Mouse (Mus musculus): ENCODE results near the gene Brip1. TPM values are rescaled to one million over a fixed set of nuclear protein-coding genes. Genes with fewer than 3 reads are reported as not detected.

Brip1 gene
- polyA plus RNA-seq, 1 experiment from 2014 or later = 10.3 TPM

DNA sequence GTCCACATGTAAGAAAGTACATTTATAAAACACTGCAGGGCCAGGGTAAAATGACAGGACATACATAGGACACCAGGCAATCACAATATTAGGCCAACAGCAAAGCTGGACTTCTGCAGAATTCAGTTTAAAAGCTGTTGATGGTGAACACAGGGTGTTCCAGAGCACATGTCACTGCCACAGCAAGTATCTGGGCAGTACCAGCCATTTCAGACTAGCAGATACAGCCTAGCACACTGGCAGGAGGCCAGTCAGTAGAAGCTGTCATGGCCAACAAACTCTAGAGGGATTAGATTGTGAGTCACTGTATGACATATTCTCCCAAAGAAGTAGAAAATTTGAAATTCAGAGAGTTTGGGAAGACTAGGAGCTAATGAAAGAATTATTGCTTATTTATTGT, 94.4 kb downstream of the Brip1 start:
- ATAC-seq (ENCODE audit: insufficient number of reproducible peaks, insufficient read depth, low FRiP score, low TSS enrichment, low read depth) = no peak
- no peak overlapping the region for H3K4me2 ChIP-seq
- peaks cover 12% of the 10 kb centered on the region; the same call in 1 of the 2 replicates for H3K36me3 ChIP-seq
- H3K9me3 ChIP-seq = no peaks in the 10 kb centered on the region
- H3K4me1 ChIP-seq (replicated peaks) = no peaks in the 10 kb centered on the region
- no peak overlapping the region for H3K4me3 ChIP-seq (replicated peaks)
- no peak overlapping the region for H3K9ac ChIP-seq (replicated peaks)
- H3K27ac ChIP-seq = no peak overlapping the region
- no peaks in the 10 kb centered on the region for H3K27me3 ChIP-seq

- Histone ChIP-seq H3K9me3 (no peaks in the 10 kb centered on the region), H3K4me2 (no peak overlapping the region), H3K27me3 (no peaks in the 10 kb centered on the region), H3K27ac (no peak overlapping the region), H3K4me3 (replicated peaks) (no peak overlapping the region), H3K36me3 (peaks cover 13% of the 10 kb centered on the region; the same call in 1 of the 2 replicates), H3K9ac (replicated peaks) (no peak overlapping the region), H3K4me1 (replicated peaks) (peaks cover 9% of the 10 kb centered on the region; the same call in 1 of the 2 replicates)
- no peak for ATAC-seq (ENCODE audit: insufficient number of reproducible peaks, insufficient read depth, low FRiP score, low TSS enrichment, low read depth)
- 86% methylated on average over 6 of the region's 6 CpGs for WGBS
Measured at GRCm38 (mm10) chr11:86101191-86101590, 99.8 kb downstream of the Brip1 start.

DNA sequence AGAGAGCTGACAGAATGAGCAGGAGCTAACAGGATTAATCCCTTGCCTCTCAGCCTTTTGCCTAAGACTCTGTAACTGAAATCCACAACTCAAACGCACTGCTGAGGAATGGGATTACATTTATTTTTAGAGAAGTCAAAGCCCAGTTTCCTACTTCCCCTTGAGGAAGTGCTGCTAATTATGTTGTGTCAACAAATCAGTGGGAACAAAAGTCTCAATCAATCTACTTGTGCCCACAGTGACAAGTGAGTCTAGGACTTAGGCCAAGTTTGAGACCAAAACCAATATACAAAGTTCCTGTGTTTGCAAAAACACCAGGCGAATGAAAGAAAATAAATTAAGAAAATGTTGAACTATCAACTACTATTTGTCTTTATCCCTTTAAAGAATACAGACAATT, 101.7 kb downstream of the Brip1 start:
- Histone ChIP-seq H3K4me3 (replicated peaks) (no peak overlapping the region), H3K4me2 (no peak overlapping the region), H3K27me3 (no peaks in the 10 kb centered on the region), H3K4me1 (replicated peaks) (peaks cover 9% of the 10 kb centered on the region; the same call in 1 of the 2 replicates), H3K36me3 (peaks cover 13% of the 10 kb centered on the region; the same call in 1 of the 2 replicates), H3K27ac (no peak overlapping the region), H3K9me3 (no peaks in the 10 kb centered on the region), H3K9ac (replicated peaks) (no peak overlapping the region)
- 76% methylated on average over 2 of the region's 2 CpGs for WGBS
- no peak for ATAC-seq (ENCODE audit: insufficient number of reproducible peaks, insufficient read depth, low FRiP score, low TSS enrichment, low read depth)

DNA sequence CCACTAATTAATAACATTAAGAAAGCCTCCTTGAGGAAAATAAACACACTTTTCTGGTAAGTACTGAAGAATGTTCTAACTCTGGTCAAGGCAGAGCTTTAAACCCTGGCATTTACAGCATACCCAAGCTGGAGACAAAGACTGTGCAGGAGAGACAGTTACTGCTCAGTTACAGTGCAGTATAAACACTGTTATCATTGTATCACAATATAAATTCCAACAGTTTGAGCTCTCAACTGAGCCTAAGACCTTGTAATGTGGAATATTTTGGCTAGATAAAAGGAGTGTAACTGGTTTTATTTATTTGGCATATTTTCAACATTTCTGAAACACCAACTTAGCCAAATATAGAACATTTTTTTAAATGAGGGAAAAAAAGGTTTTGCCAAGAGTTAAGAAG, 112.2 kb downstream of the Brip1 start:
- ATAC-seq (ENCODE audit: insufficient number of reproducible peaks, insufficient read depth, low FRiP score, low TSS enrichment, low read depth) = no peak
- Histone ChIP-seq H3K27ac (no peak overlapping the region), H3K4me1 (replicated peaks) (no peaks in the 10 kb centered on the region), H3K36me3 (no peaks in the 10 kb centered on the region), H3K4me3 (replicated peaks) (no peak overlapping the region), H3K9me3 (no peaks in the 10 kb centered on the region), H3K27me3 (no peaks in the 10 kb centered on the region), H3K4me2 (no peak overlapping the region), H3K9ac (replicated peaks) (no peak overlapping the region)

DNA sequence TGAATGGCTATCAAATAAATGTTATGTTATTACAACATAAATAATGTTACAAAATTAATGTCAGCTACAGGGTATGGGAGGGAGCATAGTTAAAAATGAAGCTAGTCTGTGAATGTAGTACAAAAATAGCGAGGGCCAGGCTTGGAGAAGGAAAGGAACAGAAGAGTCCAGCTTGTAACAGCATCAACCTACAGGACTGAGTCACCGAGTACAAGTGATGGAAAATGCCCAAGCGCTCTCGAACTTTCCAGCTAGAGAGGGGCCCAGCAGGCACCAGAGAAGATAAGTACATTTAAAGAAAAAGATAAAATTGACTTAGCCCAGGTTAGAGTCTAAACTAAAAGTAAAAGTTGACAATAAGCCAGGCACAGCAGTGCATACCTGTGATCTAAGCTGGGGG, 116.5 kb downstream of the Brip1 start:
- no peak overlapping the region for H3K9ac ChIP-seq (replicated peaks)
- no peak overlapping the region for H3K27ac ChIP-seq
- no peak overlapping the region for H3K4me2 ChIP-seq
- no peak for ATAC-seq (ENCODE audit: insufficient number of reproducible peaks, insufficient read depth, low FRiP score, low TSS enrichment, low read depth)
- no peaks in the 10 kb centered on the region for H3K4me1 ChIP-seq (replicated peaks)
- WGBS = 81% methylated on average over 4 of the region's 4 CpGs
- no peak overlapping the region for H3K4me3 ChIP-seq (replicated peaks)
- H3K9me3 ChIP-seq = no peaks in the 10 kb centered on the region
- H3K27me3 ChIP-seq = no peaks in the 10 kb centered on the region
- H3K36me3 ChIP-seq = no peaks in the 10 kb centered on the region

GRCm38 (mm10) chr11:86078025-86078424, 123.0 kb downstream of the Brip1 start:
- H3K27ac ChIP-seq = no peak overlapping the region
- peaks cover 11% of the 10 kb centered on the region; the same call in 1 of the 2 replicates for H3K36me3 ChIP-seq
- no peak overlapping the region for H3K9ac ChIP-seq (replicated peaks)
- H3K4me3 ChIP-seq (replicated peaks) = no peak overlapping the region
- H3K27me3 ChIP-seq = no peaks in the 10 kb centered on the region
- ATAC-seq (ENCODE audit: insufficient number of reproducible peaks, insufficient read depth, low FRiP score, low TSS enrichment, low read depth) = no peak
- 90% methylated on average over 8 of the region's 8 CpGs for WGBS
- no peak overlapping the region for H3K4me2 ChIP-seq
- H3K4me1 ChIP-seq (replicated peaks) = no peaks in the 10 kb centered on the region
- no peaks in the 10 kb centered on the region; the same call in 1 of the 2 replicates for H3K9me3 ChIP-seq

DNA sequence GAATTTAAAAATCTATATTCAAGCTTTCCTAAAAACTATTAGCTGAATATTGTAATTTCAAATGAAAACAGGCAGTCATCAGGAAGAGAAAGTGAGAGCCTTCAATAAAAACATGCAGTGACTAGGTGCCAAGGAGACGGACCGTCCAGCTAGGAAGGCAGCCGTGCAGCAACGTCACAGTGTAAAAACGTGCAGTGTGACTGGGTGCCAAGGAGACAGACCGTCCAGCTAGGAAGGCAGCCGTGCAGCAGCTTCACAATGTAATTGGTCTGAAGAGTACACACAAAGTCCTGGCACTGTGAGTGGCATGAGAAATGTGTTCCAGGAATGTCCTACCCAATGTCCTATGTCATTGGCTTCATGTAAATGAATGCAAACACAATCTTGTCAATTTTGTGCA, 124.0 kb downstream of the Brip1 start:
- Histone ChIP-seq H3K27ac (no peak overlapping the region), H3K4me3 (replicated peaks) (no peak overlapping the region), H3K36me3 (peaks cover 11% of the 10 kb centered on the region; the same call in 1 of the 2 replicates), H3K4me2 (no peak overlapping the region), H3K27me3 (no peaks in the 10 kb centered on the region), H3K4me1 (replicated peaks) (no peaks in the 10 kb centered on the region), H3K9ac (replicated peaks) (no peak overlapping the region), H3K9me3 (no peaks in the 10 kb centered on the region; the same call in 1 of the 2 replicates)
- 82% methylated on average over 7 of the region's 7 CpGs for WGBS
- ATAC-seq (ENCODE audit: insufficient number of reproducible peaks, insufficient read depth, low FRiP score, low TSS enrichment, low read depth) = no peak

- Histone ChIP-seq H3K4me3 (replicated peaks) (no peak overlapping the region), H3K27me3 (no peaks in the 10 kb centered on the region), H3K4me1 (replicated peaks) (no peaks in the 10 kb centered on the region), H3K9ac (replicated peaks) (no peak overlapping the region), H3K27ac (no peak overlapping the region), H3K9me3 (no peaks in the 10 kb centered on the region; the same call in 1 of the 2 replicates), H3K36me3 (peaks cover 11% of the 10 kb centered on the region; the same call in 1 of the 2 replicates), H3K4me2 (no peak overlapping the region)
- WGBS = 93% methylated on average over 5 of the region's 5 CpGs
- no peak for ATAC-seq (ENCODE audit: insufficient number of reproducible peaks, insufficient read depth, low FRiP score, low TSS enrichment, low read depth)
Measured at GRCm38 (mm10) chr11:86076403-86076802, 124.6 kb downstream of the Brip1 start.

- no peak overlapping the region for H3K4me3 ChIP-seq (replicated peaks)
- no peaks in the 10 kb centered on the region for H3K27me3 ChIP-seq
- no peak overlapping the region for H3K4me2 ChIP-seq
- no peak for ATAC-seq (ENCODE audit: insufficient number of reproducible peaks, insufficient read depth, low FRiP score, low TSS enrichment, low read depth)
- no peaks in the 10 kb centered on the region; the same call in 1 of the 2 replicates for H3K9me3 ChIP-seq
- no peak overlapping the region for H3K27ac ChIP-seq
- WGBS = 85% methylated on average over 1 of the region's 1 CpGs
- H3K36me3 ChIP-seq = peaks cover 11% of the 10 kb centered on the region; the same call in 1 of the 2 replicates
- H3K4me1 ChIP-seq (replicated peaks) = no peaks in the 10 kb centered on the region
- H3K9ac ChIP-seq (replicated peaks) = no peak overlapping the region
Measured at GRCm38 (mm10) chr11:86075371-86075770, 125.6 kb downstream of the Brip1 start.

DNA sequence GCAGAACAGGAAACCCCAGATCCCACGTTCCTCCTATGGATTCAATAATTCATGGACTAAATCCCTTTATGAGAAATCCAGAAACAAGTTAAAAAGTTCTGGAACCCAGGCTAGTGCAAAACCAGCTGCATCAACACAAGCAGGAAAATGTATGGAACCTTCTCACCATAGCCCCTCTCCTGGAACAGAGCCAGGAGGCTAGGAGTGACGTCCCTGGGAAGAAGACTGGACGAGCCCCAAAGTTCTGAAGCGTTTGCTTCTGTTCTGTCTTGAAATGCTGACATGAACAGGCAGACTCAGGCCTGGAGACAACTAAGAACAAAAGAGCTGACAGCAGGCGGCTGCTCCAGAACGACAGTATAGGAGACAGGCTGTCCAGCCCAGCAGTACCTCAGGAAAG, 132.3 kb downstream of the Brip1 start:
- Histone ChIP-seq H3K27me3 (no peaks in the 10 kb centered on the region), H3K4me2 (no peak overlapping the region), H3K27ac (peak overlapping the region; percentile 50), H3K36me3 (peaks cover 1% of the 10 kb centered on the region; the same call in 1 of the 2 replicates), H3K9me3 (no peaks in the 10 kb centered on the region), H3K9ac (replicated peaks) (no peak overlapping the region), H3K4me3 (replicated peaks) (no peak overlapping the region), H3K4me1 (replicated peaks) (peaks cover 7% of the 10 kb centered on the region; the same call in 1 of the 2 replicates)
- no peak for ATAC-seq (ENCODE audit: insufficient number of reproducible peaks, insufficient read depth, low FRiP score, low TSS enrichment, low read depth)
- 49% methylated on average over 6 of the region's 6 CpGs for WGBS

DNA sequence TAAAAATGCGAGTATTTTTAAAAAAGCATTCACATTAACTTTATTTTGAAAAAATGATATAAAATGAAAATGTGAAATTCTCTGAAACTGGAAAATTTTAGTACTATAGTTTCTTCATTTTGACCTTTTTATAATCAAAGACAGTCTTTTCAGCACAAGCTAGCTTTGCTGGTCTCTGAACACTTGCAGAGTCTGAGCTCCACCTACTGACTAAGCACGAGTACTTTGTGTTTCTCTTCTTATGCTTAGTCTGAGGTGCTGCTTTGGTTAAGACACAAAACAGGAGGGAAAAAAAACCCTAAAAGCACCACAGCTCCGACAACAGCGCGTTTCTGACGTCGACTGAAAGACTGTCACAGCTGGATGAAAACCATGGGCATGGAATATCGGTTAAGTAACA, 133.8 kb downstream of the Brip1 start:
- Histone ChIP-seq H3K4me3 (replicated peaks) (no peak overlapping the region), H3K27me3 (no peaks in the 10 kb centered on the region), H3K4me1 (replicated peaks) (peaks cover 7% of the 10 kb centered on the region; the same call in 1 of the 2 replicates), H3K4me2 (no peak overlapping the region), H3K9ac (replicated peaks) (no peak overlapping the region), H3K9me3 (no peaks in the 10 kb centered on the region), H3K36me3 (peaks cover 3% of the 10 kb centered on the region; the same call in 1 of the 2 replicates), H3K27ac (no peak overlapping the region)
- 68% methylated on average over 8 of the region's 8 CpGs for WGBS
- no peak for ATAC-seq (ENCODE audit: insufficient number of reproducible peaks, insufficient read depth, low FRiP score, low TSS enrichment, low read depth)

- H3K4me2 ChIP-seq = no peak overlapping the region
- peaks cover 7% of the 10 kb centered on the region; the same call in 1 of the 2 replicates for H3K36me3 ChIP-seq
- H3K27me3 ChIP-seq = no peaks in the 10 kb centered on the region
- H3K9ac ChIP-seq (replicated peaks) = no peak overlapping the region
- no peak for ATAC-seq (ENCODE audit: insufficient number of reproducible peaks, insufficient read depth, low FRiP score, low TSS enrichment, low read depth)
- H3K27ac ChIP-seq = no peak overlapping the region
- no peaks in the 10 kb centered on the region for H3K9me3 ChIP-seq
- H3K4me3 ChIP-seq (replicated peaks) = no peak overlapping the region
- peaks cover 7% of the 10 kb centered on the region; the same call in 1 of the 2 replicates for H3K4me1 ChIP-seq (replicated peaks)
- 89% methylated on average over 5 of the region's 5 CpGs for WGBS
Measured at GRCm38 (mm10) chr11:86064881-86065280, 136.1 kb downstream of the Brip1 start.

All from limb, embryonic 12.5 days (tissue).